ENCODE assay signal across 8 mouse cellular contexts in genomic region chr5:45855526-45856302, GRCm38 (mm10). TPM values are rescaled to one million over a fixed set of nuclear protein-coding genes. Genes with fewer than 3 reads are reported as not detected.
A peak's percentile ranks its signal among the peaks of the same experiment; 100 is the strongest.
DNase-seq lines count a peak whose midpoint lies in the region; ATAC-seq and TF ChIP-seq lines count a peak whose summit lies in the region.

No protein-coding gene starts in this region.

- no peak for TF ChIP-seq CTCF in spleen, adult 2 months (IDR thresholded peaks at IDR 0.05; ENCODE audit: extremely low read depth, insufficient read depth, insufficient read length, insufficient replicate concordance)

- peak overlapping the region; percentile 77 for H3K4me2 ChIP-seq in hindbrain, embryonic 16.5 days (ENCODE audit: low read length)

- H3K27ac ChIP-seq in spleen, adult 2 months (ENCODE audit: insufficient read depth, low read length): no peak overlapping the region
- H3K27ac ChIP-seq in hindbrain, embryonic 16.5 days (ENCODE audit: low read depth, low read length): peak overlapping the region; percentile 98

- intact Hi-C loops in left cerebral cortex, postnatal 25 days (cut with DNase I): loop anchor here (5.0 kb wide), 3 partner anchors 98 to 492 kb away; no protein-coding TSS in a partner anchor

- H3K4me1 ChIP-seq in spleen, adult 2 months (ENCODE audit: control insufficient read depth, insufficient read depth, insufficient read length): no peaks in the 10 kb centered on the region
- peaks cover 6% of the 10 kb centered on the region for H3K4me1 ChIP-seq in hindbrain, embryonic 16.5 days (ENCODE audit: control insufficient read depth, insufficient read depth, low read depth, low read length)

- 9% methylated on average over 21 of the region's 21 CpGs for WGBS in spleen, adult 2 months
- 17% methylated on average over 21 of the region's 21 CpGs for WGBS in hindbrain, embryonic 16.5 days

- ATAC-seq in hindbrain, embryonic 16.5 days: peak; percentile 11
- peak; percentile 31 for ATAC-seq in megakaryocyte progenitor cell, adult 5-6 weeks (replicated peaks; ENCODE audit: poor library complexity)

- peak overlapping the region; percentile 96 for H3K9ac ChIP-seq in hindbrain, embryonic 16.5 days (ENCODE audit: low read depth, low read length)

- no peaks in the 10 kb centered on the region for H3K36me3 ChIP-seq in spleen, adult 2 months (ENCODE audit: control insufficient read depth, insufficient read depth, low read length)
- no peaks in the 10 kb centered on the region for H3K36me3 ChIP-seq in hindbrain, embryonic 16.5 days (ENCODE audit: control insufficient read depth, insufficient read depth, low read length)

- no peak for TF ChIP-seq POLR2A in spleen, adult 2 months (IDR thresholded peaks at IDR 0.05; ENCODE audit: low read depth, low read length)

- H3K9me3 ChIP-seq in hindbrain, embryonic 16.5 days (ENCODE audit: control insufficient read depth, low read length): no peaks in the 10 kb centered on the region

- peak in 1 of 2 experiments; percentile 40 for DNase-seq in spleen, adult 2 months (ENCODE audit: low read depth in 1 of 2, low spot score in 2 of 2)
- DNase-seq in spleen, postnatal 10 days (ENCODE audit: low spot score in 2 of 2): no peak
- DNase-seq in cerebellum, adult 9-10 months: peak; percentile 53
- peak; percentile 2 to 57 for DNase-seq in frontal cortex, postnatal 36 days (ENCODE audit: low spot score in 2 of 2)
- peak; percentile 37 to 73 for DNase-seq in left cerebral cortex, postnatal 25 days (ENCODE audit: low spot score in 2 of 2)
- peak; percentile 40 to 41 for DNase-seq in spleen, postnatal 36 days (ENCODE audit: low spot score in 2 of 2)

- H3K4me3 ChIP-seq in spleen, adult 2 months (ENCODE audit: extremely low read depth, insufficient read depth, insufficient read length): peak overlapping the region; percentile 75
- peak overlapping the region; percentile 98 for H3K4me3 ChIP-seq in hindbrain, embryonic 16.5 days (ENCODE audit: low read length)

- H3K27me3 ChIP-seq in spleen, adult 2 months (ENCODE audit: control insufficient read depth, insufficient read depth, low read length): no peaks in the 10 kb centered on the region
- no peaks in the 10 kb centered on the region; the same call in 1 of the 2 replicates for H3K27me3 ChIP-seq in hindbrain, embryonic 16.5 days (replicated peaks; ENCODE audit: control insufficient read depth, insufficient read depth, low read length)

RNA-seq across cellular contexts. Expression of gene Lcorl, which starts 1.7 kb away (rescaled TPM):
- polyA plus RNA-seq in spleen, adult 2 months (2012; rRNA removed): 0.50 and 1.3 TPM in 2 replicates
- polyA plus RNA-seq in hindbrain, embryonic 16.5 days (2015; fragmentation: Nextera tagmentation; extraction: Ambion mirVana): 43.9 and 47.4 TPM in 2 replicates
- 10 to 100 TPM; 25.7 to 29.8 TPM for total RNA-seq in left cerebral cortex, postnatal 25 days (2021)
- 38.7 and 39.0 TPM in 2 replicates for total RNA-seq in megakaryocyte progenitor cell, adult 5-6 weeks (2015)
- 33.4 and 34.2 TPM in 2 replicates for total RNA-seq in megakaryocyte progenitor cell, adult 5-6 weeks (2017)

Comparison
In these comparisons a context has a peak if more than half of its experiments do, and no peak if none do; other contexts are left out.
1. DNase-seq: peak in cerebellum, adult 9-10 months (single experiment), frontal cortex, postnatal 36 days (2 of 2), left cerebral cortex, postnatal 25 days (2 of 2) and spleen, postnatal 36 days (2 of 2); none in spleen, postnatal 10 days (0 of 2).